Mouse (Mus musculus): ENCODE measurements around the gene Zyx.

Gene Zyx

GRCm38 (mm10) chr6:42364066-42364465, 14.6 kb downstream of the Zyx start:
- in situ Hi-C loops (cut with MboI; ENCODE audit: low sequenced_read_pairs) = no loop called here

GRCm38 (mm10) chr6:42364607-42365006, 15.2 kb downstream of the Zyx start:
- in situ Hi-C loops (cut with MboI; ENCODE audit: low sequenced_read_pairs) = no loop called here

GRCm38 (mm10) chr6:42365215-42365614, 15.8 kb downstream of the Zyx start:
- in situ Hi-C loops (cut with MboI; ENCODE audit: low sequenced_read_pairs) = no loop called here

DNA sequence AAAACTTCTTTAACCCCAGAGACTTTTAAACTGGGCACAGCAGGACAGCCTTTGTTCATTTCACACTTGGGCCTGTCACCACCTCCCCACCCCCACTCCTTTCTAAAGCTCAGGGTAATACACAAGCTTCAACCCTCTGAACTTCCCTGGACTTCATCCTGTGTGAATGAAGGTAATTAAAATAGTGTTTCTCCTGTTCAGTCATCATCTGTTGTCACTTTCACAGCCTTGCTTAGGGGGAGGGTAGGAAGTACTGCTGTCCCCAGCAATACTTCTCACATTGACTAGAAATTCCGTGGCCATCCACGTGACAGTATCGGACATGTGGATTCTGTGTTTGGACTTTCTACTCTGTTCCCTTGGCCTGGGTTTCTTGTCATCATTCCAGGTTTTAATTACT, 20.4 kb downstream of the Zyx start:
- in situ Hi-C loops (cut with MboI; ENCODE audit: low sequenced_read_pairs) = no loop called here

GRCm38 (mm10) chr6:42370630-42371363, 21.4 kb downstream of the Zyx start:
- in situ Hi-C loops (cut with MboI; ENCODE audit: low sequenced_read_pairs) = no loop called here

DNA sequence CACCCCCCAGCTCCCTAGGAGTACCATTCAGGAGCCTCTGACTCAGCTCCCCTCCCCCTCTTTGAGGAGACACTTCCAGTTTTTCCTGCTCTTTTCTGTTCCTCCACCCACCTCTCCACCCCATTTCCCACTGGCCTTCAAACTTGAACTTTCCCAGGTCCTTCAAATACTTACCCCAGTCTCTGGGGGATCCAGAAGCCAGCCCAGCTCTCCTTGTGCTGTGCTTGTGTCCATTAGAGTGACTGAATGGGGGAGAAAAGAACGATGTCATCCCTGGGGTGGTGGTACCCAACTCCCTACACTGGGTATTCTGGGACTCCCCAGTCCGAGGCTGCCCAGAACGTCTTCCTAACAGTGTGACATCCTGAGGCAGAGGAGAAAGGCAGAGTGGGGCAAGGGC, 22.6 kb downstream of the Zyx start:
- in situ Hi-C loops (cut with MboI; ENCODE audit: low sequenced_read_pairs) = no loop called here

DNA sequence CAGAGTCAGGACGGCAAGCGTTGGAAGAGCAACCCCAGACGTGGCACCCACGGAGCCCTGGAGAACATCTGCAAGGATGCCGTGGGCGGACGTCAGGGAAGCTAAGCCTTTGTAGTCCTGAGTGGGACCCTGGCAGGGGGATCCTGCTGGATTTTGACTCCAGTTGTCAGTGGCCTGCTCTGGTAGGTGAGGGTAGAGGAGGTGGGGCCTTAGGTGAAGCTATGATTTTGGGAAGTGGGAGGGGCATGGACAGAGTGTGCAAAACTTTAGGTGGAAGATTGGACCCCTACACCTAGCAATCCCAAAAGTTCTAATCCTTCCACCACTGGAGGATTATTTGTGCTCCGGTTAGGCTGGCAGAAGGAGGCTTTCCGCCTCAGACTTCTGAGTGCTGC, 23.0 kb downstream of the Zyx start:
- in situ Hi-C loops (cut with MboI; ENCODE audit: low sequenced_read_pairs) = no loop called here

DNA sequence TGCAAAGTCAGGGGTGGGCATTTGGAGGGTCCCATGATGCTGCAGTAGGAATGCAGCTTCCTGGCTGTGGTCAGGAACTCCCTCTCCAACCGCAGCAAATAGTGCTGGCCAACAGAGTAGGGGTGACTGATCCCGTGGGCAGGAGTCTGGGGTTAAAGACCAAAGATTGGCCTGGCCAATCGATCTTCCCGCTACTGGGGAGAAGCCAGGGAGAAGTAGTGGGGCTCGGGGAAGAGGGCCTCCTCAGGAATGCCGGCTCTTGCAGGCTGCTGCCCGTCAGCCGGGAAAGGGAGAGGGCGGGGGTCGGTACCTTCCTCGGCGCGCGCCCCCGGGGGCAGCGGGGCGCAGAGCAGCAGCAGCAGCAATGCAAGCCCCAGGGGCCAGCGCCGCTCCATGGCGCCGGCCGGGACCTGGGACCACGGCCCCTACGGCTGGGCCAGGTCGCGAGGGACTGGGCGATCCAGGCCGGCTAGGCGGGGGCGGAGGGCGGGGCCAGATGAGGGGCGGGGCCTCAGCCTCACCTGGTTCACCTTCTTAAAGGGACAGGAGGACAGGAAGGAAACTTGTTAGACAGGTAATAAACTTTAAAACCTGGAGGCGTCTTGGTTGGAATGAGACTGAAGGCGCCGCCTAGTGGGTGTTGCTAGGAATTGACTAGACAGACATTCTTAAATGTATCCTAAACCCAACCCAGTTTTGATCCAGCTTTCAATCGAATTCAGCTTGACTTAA, 23.6 kb downstream of the Zyx start, which contains the start of gene Epha1:
Epha1 (minus strand) TSS at position 453 of the 732 bp plus-strand sequence.
- in situ Hi-C loops (cut with MboI; ENCODE audit: low sequenced_read_pairs) = no loop called here

GRCm38 (mm10) chr6:42373669-42374430, 24.4 kb downstream of the Zyx start:
- in situ Hi-C loops (cut with MboI; ENCODE audit: low sequenced_read_pairs) = no loop called here

- in situ Hi-C loops (cut with MboI; ENCODE audit: low sequenced_read_pairs) = no loop called here
These were observed 25.3 kb downstream of the Zyx start for GRCm38 (mm10) chr6:42374701-42375100.

- in situ Hi-C loops (cut with MboI; ENCODE audit: low sequenced_read_pairs) = no loop called here
These were observed 25.7 kb downstream of the Zyx start for GRCm38 (mm10) chr6:42375131-42375530.

DNA sequence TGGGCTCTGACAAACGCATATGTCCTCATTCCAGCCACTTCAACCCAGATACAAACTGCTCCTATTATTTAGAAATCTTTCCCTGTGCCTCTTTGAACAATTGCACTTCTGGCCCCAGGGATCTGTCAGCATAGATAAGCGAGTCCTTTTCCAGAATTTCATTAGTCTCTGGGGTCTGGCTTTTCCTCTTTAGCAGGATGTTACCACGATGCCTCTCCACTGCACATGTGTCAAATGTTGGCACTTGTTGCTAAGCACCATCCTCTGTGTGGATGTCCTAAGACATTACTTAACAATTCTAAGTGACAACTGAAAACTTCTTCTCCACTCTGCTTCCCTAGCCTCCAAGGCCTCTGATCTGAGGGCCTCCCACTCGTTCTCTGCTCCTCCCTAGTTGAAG, 26.6 kb downstream of the Zyx start:
- in situ Hi-C loops (cut with MboI; ENCODE audit: low sequenced_read_pairs) = no loop called here

DNA sequence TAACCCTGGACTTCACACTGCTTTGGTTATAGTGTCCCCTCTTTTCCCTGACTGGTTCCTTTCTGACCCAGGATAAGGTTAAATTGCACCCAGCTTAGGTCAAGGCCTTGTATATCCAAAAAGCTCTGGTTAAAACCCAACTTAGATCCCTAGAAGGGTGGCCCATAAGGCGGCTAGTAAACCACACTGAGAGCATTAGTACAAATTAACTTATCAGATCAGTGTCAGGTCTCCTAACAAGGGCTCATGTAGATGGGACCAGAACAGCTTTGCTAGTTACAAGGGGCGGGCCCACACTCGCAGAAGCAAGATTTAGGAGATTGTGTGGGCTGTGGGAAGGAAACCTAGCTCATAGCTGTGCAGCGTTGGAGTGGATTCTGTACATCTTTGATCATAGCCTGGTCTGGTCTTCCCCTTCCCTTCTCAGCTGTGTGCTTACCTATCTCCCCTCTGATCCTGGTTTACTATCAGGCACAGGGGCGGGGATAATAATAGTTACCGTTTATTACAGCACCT, 27.1 kb downstream of the Zyx start:
- in situ Hi-C loops (cut with MboI; ENCODE audit: low sequenced_read_pairs) = no loop called here

GRCm38 (mm10) chr6:42377280-42377679, 27.9 kb downstream of the Zyx start:
- in situ Hi-C loops (cut with MboI; ENCODE audit: low sequenced_read_pairs) = no loop called here

DNA sequence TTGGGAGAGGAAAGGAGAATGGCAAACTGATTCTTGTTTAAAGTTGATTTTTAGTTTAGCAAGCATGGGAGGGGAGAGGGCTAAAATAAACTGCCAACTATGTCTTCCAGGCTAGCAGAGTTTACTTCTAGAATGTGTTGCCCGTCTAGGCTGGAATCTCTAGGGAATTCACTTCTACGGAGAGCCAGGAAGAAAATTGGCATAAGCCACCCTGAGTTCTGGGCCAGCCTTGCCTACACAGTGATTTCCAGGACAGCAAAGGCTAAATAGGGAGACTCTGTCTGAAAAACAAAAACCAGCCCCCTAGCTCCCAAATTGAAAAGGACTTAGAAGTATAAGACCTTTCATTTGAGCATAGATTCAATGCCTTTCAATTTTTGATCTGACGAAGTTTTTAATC, 30.1 kb downstream of the Zyx start:
- in situ Hi-C loops (cut with MboI; ENCODE audit: low sequenced_read_pairs) = no loop called here

GRCm38 (mm10) chr6:42380416-42381144, 31.1 kb downstream of the Zyx start:
- in situ Hi-C loops (cut with MboI; ENCODE audit: low sequenced_read_pairs) = no loop called here

DNA sequence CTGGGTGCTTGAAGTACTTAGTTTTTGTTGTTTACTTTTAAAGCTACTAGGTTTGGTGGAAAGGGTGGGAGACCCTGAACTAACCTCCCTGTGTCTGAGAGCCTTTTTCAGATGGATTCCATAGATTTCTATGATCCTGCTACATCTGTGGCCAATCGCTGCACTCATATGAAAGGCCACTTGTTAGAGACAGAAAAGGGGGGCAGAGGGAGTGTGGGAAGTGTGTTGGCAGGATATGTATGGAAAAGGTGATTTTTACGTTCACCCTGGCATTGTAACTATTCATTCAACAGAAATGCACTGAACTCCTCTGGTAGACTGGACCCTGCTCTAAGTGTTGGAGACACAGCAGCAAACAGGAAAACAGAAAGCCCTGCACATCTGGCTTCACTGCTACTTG, 31.8 kb downstream of the Zyx start:
- in situ Hi-C loops (cut with MboI; ENCODE audit: low sequenced_read_pairs) = no loop called here

GRCm38 (mm10) chr6:42381916-42382381, 32.5 kb downstream of the Zyx start:
- in situ Hi-C loops (cut with MboI; ENCODE audit: low sequenced_read_pairs) = no loop called here

DNA sequence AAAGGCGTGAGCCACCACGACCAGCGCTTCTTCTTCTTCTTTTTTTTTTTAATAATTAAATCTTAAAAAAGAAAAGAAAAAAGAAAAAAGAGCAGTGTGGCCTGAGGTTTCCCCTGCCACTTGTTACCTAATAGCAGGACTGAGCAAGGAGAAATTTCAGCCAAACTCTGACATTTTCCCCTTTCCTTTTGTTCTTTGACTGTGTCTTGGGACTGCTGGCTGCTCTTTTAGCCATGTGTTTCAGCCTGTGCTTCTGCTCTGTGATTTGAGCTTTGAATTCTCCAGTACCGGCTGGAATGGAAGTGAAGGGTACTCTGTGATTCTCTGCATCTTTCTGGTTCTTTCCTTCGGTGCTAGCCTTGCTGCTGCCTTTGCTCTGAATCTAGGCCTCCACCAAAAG, 33.9 kb downstream of the Zyx start:
- in situ Hi-C loops (cut with MboI; ENCODE audit: low sequenced_read_pairs) = no loop called here

DNA sequence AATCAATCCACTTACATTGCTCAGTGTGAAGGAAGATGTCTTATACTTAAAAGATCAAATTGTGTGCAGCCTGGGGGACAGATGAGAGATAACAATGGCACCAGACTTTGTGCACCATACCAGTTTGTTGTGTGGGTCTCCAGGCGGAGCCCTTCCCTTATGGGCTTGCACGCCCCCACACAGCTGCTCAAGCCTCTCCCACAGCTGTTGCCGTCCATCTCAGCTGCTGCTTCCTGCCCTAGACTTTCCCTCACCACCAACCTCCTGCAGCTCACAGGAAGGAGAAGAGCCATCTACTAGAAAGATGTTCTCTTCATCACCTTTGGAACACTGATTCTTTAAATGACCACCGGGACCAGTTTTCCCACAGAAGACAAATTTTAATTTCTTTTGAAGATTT, 36.2 kb downstream of the Zyx start:
- in situ Hi-C loops (cut with MboI; ENCODE audit: low sequenced_read_pairs) = no loop called here
